Mouse (Mus musculus): ENCODE data around the gene Slc25a24. TPM values are rescaled to one million over a fixed set of nuclear protein-coding genes. Genes with fewer than 3 reads are reported as not detected.

Gene Slc25a24
- total RNA-seq, 2 experiments from 2014 or later = 2.5 to 3.0 TPM

DNA sequence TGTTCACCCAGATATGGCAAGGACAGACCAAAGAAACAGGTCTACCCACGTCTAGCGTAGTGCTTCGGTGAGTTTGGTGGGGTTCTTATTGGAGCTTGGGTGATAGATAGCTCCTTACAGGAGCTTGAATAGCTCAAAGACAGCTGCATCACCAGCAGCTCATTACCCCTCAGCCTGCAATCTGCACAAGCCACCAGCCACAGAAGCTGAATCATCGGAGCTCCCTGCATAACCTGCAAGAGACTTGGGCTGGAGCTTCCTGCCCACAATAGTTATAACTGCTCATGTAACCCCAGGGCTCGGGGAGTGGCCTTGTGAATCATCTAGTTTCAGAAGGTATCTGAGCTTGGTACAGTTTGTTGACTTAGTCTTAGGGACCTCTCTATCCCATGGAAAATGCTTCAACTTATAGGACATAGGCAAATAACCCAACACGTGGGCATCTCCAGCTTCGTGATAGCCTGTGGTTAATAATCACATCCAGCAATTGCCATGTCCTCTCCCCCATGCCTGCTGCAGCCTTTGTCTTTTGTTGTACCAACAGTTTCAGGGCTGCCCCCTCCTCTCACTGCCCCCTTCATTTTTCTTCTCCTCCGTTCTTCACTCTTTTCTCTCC, 42.4 kb downstream of the Slc25a24 start:
- no peak for DNase-seq
- intact Hi-C loops (cut with DNase I) = no loop called here

DNA sequence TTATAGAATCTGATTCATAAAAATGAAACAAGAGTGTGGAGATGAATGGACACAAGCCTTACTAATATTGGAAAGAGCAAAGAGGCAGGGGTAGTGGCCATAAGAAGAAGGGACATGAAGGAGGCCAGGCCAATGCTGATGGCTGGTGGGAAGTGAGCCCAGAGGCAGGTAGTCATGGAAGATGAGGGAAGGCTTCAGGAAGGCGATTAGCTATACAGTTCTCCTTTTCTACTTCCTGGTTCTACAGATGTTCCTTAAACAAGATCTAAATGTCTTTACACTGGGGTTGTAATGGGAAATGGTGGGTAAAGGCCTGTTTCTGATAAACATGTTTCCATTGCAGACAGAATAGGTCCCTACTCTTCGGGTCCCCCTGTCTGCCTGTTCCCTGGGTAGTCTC, 46.2 kb downstream of the Slc25a24 start:
- no peak for DNase-seq
- intact Hi-C loops (cut with DNase I) = no loop called here

DNA sequence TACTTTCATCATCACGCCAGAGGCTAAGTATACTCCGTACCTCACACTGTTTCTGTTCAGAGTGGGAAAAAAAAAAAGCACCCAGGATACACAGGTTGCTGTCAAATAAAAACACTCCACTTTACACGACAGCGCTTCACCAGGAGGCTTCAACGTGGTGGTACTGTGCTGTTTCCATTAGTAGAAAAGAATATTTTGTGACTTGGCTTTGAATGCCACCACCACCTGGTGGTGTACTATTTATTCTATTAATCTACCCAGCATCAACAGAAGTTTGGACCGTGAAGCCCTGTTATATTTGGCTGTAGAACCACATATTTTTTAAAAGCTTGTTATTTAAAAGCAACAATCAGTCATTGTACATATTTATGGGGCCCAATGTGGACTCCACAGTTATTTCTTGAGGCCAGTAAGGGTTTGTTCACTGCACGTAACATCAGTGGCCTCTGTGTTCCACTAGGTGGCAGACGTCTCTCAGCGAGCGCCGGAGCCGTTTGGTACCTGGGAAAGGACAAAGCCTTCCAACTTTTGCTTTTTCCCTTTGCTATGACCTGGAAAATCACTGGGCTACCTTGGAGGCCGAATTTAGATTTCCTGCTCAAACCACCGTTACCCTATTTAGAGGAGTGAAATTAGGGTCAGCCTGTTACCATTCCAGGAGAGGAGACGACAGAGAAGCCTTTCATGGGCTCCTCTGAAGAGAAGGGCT, 48.3 kb downstream of the Slc25a24 start:
- DNase-seq = peak; percentile 34 to 43
- intact Hi-C loops (cut with DNase I) = loop anchor here (1.0 kb wide), 1 partner anchor 320 kb away; no protein-coding TSS in a partner anchor

DNA sequence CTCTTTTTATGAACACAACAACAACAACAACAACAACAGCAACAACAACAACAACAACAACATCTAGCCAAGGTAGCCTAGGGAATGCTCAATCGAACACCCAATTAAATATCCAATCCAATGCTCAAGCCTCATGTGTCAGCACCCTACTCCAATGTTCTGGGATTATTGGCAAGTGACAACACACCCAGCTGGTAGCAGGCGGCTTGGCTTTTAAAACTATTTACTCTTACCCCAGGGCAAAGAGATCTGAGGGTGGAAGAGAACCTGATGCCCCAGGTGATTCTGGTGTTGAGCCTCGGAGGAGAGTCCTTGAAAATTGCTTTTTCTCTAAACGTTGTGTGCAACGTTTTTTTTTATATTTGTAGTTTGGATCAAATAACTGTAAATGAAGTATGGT, 51.4 kb downstream of the Slc25a24 start:
- intact Hi-C loops (cut with DNase I) = no loop called here
- no peak for DNase-seq

DNA sequence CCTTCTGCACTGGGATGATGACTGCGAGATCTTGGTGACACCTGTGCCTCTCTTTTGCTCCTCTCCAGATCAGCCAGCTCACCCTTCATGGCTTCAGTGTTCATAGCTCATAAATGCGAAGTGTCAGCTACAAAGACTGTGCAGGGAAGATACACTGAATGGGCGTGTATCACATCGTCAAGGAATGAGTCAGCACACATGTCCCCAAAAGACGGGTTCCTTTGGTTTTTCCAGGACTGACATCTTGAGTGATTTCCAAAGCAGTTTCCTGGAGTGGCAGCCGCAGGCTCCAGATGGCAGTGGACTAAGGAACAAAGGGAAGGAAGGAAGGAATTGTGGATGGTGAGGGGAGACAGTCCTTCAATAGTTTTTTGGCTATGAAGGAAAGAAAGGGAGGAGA, 55.8 kb downstream of the Slc25a24 start:
- no peak for DNase-seq
- intact Hi-C loops (cut with DNase I) = no loop called here

DNA sequence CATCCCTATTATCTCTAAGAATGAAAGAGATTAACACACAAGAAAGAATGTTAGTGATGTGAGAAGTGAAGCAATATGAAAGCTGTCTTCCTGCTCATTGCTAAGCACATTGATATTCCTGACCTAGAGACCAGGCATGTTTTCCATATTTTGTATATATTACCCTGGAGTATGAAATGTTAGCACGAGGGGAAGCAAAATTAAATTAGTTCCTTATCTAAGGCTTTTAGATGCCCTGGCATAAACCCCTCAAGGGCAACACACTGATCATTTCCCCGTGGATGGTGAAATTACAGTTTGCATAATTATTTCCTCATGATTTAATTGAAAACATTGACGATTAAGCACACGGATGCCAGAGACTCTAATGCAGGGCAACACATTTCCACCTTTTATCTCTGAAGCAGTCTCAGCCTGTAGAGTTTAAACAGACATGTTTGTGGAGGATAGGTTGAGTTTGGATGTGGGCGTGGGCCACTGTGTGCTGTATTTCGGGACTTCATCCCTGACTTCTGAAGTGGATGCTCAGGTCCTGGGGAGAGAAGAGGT, 56.7 kb downstream of the Slc25a24 start:
- no peak for DNase-seq
- intact Hi-C loops (cut with DNase I) = no loop called here

DNA sequence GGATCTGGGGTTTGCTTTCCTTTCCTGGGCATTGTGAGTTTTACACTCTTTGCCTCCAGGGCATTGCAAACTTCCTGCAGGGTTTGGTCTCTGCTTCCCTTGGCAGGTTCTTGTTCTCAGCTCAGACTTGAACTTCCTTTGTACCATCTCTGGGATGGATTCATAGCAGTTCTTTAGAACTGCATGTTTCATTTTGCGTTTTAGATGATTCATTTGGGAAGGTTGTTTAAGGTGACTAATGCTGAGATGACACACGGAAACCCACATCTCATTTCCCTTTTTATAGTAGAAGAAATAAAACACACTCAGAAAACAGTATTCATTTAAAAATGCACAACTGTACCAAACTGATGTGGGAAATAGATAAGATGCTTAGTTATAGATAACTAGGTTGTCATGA, 73.2 kb downstream of the Slc25a24 start:
- no peak for DNase-seq
- intact Hi-C loops (cut with DNase I) = no loop called here

DNA sequence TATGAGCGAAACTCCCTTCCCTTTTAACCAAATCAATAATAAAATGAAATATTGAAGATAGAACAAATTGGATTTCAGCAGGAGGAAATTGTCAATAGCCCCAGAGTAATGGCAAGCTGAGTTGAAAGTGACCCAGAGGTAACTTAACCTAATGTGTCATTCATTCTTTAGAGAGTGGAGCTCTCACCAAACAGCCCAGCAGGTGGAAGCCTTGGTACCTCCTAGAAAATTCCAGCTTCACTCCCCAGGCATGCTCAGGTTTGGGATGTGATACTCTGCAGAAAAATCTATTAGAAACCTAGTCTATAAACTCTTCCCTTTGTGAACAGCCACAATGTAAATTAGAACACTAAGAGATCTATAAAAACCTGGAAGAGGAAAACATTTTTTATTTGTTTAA, 76.3 kb downstream of the Slc25a24 start:
- no peak for DNase-seq
- intact Hi-C loops (cut with DNase I) = no loop called here

DNA sequence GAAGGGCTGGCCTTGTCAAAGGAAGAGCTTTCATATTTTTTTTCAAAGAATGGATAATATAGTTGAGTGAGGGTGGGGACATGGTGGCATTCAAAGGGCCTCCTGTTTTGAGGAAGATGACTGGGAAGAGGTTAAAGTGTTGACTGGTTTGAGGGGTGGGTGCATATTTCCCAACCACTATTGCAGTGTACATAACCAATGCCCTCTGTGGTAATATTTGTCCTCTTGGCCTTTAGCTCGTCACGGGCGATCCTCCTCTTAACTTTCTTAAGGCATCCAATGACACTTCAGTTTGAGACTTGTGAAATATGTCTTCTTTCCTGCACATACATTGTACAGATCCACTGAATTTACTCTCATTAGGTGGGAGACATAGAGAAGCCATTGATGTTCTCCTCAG, 89.4 kb downstream of the Slc25a24 start:
- no peak for DNase-seq
- intact Hi-C loops (cut with DNase I) = no loop called here

DNA sequence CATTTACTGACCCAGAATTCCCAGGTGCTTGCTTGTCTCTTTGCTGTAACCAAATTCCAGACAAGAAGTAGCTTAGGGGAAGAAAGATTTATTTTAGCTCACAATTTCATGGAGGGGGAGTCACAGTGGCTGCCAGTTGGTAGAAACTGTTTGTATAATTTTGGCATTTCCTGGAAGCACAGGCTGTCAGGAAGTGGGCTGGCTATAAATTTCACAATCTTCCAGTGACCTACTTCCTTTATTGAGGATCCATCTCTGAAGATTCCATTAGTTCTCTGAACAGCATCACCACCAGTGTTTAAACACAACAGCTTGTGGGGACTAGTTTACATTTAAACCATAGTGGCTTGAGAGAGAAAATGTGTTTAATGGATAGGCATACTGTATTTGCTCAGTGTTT, 93.4 kb downstream of the Slc25a24 start:
- intact Hi-C loops (cut with DNase I) = no loop called here

More for the DNA sequence above, 93.4 kb downstream of the Slc25a24 start:
- DNase-seq = no peak

Other genes starting within 250 kb of the Slc25a24 start
- under 1 TPM in 1 of 2 experiments, not detected in 1; 0.05 TPM for gene Fndc7, start 233.1 kb upstream of the Slc25a24 start, total RNA-seq (2021)
- 10 to 100 TPM; 13.1 to 17.2 TPM for gene Prpf38b, start 211.4 kb upstream of the Slc25a24 start, total RNA-seq (2021)
- gene Henmt1, start 183.3 kb upstream of the Slc25a24 start, total RNA-seq (2021) = not detected
- gene Gm9857, start 182.7 kb upstream of the Slc25a24 start, total RNA-seq (2021) = not detected
- gene Fam102b, start 95.5 kb upstream of the Slc25a24 start, total RNA-seq (2021) = 1 to 10 TPM; 6.1 to 7.0 TPM
- not detected for gene Slc25a54, start 42.7 kb upstream of the Slc25a24 start, total RNA-seq (2021)
- 1 to 10 TPM; 1.3 to 1.6 TPM for gene Vav3, start 217.5 kb downstream of the Slc25a24 start, total RNA-seq (2021)

Measured in gastrocnemius, postnatal 36 days (tissue).